Mouse (Mus musculus) intestine, embryonic 14.5 days (tissue): ENCODE measurements around the gene Trim61. TPM values are rescaled to one million over a fixed set of nuclear protein-coding genes. Genes with fewer than 3 reads are reported as not detected.

ENCODE experiments used
- ATAC-seq: fragments of 200-750 bp; cut with Nextera tagmentation; replicated peaks from 2 replicates; pipeline ENCODE4 v1.8.0; 2017; ENCODE audit warnings: low read depth, moderate number of reproducible peaks, moderate TSS enrichment, moderate library complexity; ENCODE audit not compliant: low FRiP score, low TSS enrichment
- DNase-seq: peaks from one replicate; pipeline ENCODE4 v3.0.0-alpha.2; 2018; ENCODE audit warnings: low spot score
- H3K27ac ChIP-seq: fragments of 300-500 bp; sonication (generic); 2 replicates; pipeline ENCODE4 v1.5.1; 2014; ENCODE audit warnings: low read depth, mild to moderate bottlenecking, control low read depth
- H3K27me3 ChIP-seq: fragments of 300-500 bp; sonication (generic); replicated peaks from 2 replicates; pipeline ENCODE4 v1.6.1; 2014; ENCODE audit warnings: low read length, control low read depth; ENCODE audit not compliant: control insufficient read depth, insufficient read depth
- H3K36me3 ChIP-seq: fragments of 300-500 bp; sonication (generic); 2 replicates; pipeline ENCODE4 v1.6.1; 2014; ENCODE audit warnings: low read length, control low read depth; ENCODE audit not compliant: control insufficient read depth, insufficient read depth
- H3K4me1 ChIP-seq: fragments of 300-500 bp; sonication (generic); replicated peaks from 2 replicates; pipeline ENCODE4 v1.6.1; 2014; ENCODE audit warnings: low read length, control low read depth, mixed read lengths; ENCODE audit not compliant: control insufficient read depth, insufficient read depth
- H3K4me2 ChIP-seq: fragments of 300-500 bp; sonication (generic); 2 replicates; pipeline ENCODE4 v1.6.1; 2014; ENCODE audit warnings: low read length
- H3K4me3 ChIP-seq: fragments of 300-500 bp; sonication (generic); 2 replicates; pipeline ENCODE4 v1.5.1; 2014; ENCODE audit warnings: low read depth, low read length, control low read depth, mixed read lengths
- H3K9ac ChIP-seq: fragments of 300-500 bp; sonication (generic); 2 replicates; pipeline ENCODE4 v1.6.1; 2014; ENCODE audit warnings: mild to moderate bottlenecking, low read length
- H3K9me3 ChIP-seq: fragments of 300-500 bp; sonication (generic); 2 replicates; pipeline ENCODE4 v1.6.1; 2016; ENCODE audit warnings: low read length, control low read depth; ENCODE audit not compliant: control insufficient read depth
- WGBS: fragments of 180-500 bp; shearing (Covaris S2); extraction: QIAGEN DNeasy Blood & Tissue Kit; methylation state at CpG from one replicate; pipeline ENCODE4 v1.1.7; 2014; 5-methylcytosine and 5-hydroxymethylcytosine counted together
- polyA plus RNA-seq: library from polyadenylated mRNA; unstranded; fragments of >200 nt; fragmentation: Nextera tagmentation; extraction: Ambion mirVana; gene quantifications from 2 replicates; pipeline ENCODE4 v1.2.1, GENCODE M21; 2014

The Trim61 gene
- polyA plus RNA-seq, 1 experiment from 2014 or later, result not detected

DNA sequence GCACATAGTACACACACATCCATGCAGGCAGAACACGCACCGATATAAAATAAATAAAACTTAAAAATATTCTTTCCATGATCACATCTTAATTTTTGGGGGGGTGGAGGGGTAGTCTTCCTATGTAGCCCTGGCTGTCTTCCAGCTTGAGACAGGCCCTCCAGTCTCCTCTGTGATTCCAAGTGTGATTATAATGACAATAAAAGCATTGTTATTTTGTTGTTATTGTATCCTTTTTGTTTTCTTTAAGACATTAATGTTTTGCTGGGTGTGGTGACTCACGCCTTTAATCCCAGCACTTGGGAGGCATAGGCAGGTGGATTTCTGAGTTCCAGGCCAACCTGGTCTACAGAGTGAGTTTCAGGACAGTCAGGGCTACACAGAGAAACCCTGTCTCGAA lies 29.5 kb upstream of the Trim61 start:
- Histone ChIP-seq H3K36me3 (no peaks in the 10 kb centered on the region), H3K4me3 (no peak overlapping the region), H3K4me1 (no peaks in the 10 kb centered on the region), H3K9ac (no peak overlapping the region), H3K27ac (no peak overlapping the region), H3K4me2 (no peak overlapping the region), H3K27me3 (no peaks in the 10 kb centered on the region), H3K9me3 (no peaks in the 10 kb centered on the region)
- no peak for ATAC-seq
- DNase-seq, result no peak
- 83% methylated on average over 4 of the region's 4 CpGs for WGBS

- ATAC-seq, result no peak
- 93% methylated on average over 4 of the region's 4 CpGs for WGBS
- DNase-seq, result no peak
Observed at GRCm38 (mm10) chr8:65047193-65047592, 28.9 kb upstream of the Trim61 start.

GRCm38 (mm10) chr8:65046565-65046964 lies 28.2 kb upstream of the Trim61 start:
- H3K4me2 ChIP-seq, result 0 out of 2 replicates have a peak overlapping the region, but pooled peaks have one; percentile 13
- DNase-seq (no peak), ATAC-seq (peak; percentile 58; the same call in 1 of the 2 replicates)
- no peak overlapping the region for H3K27ac ChIP-seq
- H3K4me3 ChIP-seq, result no peak overlapping the region
- H3K9me3 ChIP-seq, result no peaks in the 10 kb centered on the region
- no peaks in the 10 kb centered on the region for H3K27me3 ChIP-seq
- no peaks in the 10 kb centered on the region for H3K36me3 ChIP-seq
- H3K9ac ChIP-seq, result no peak overlapping the region
- H3K4me1 ChIP-seq, result no peaks in the 10 kb centered on the region
- 35% methylated on average over 5 of the region's 5 CpGs for WGBS

More at GRCm38 (mm10) chr8:65047193-65047592, 28.9 kb upstream of the Trim61 start:
- no peak overlapping the region for H3K4me2 ChIP-seq
- H3K27ac ChIP-seq, result no peak overlapping the region
- no peaks in the 10 kb centered on the region for H3K36me3 ChIP-seq
- no peak overlapping the region for H3K4me3 ChIP-seq
- H3K4me1 ChIP-seq, result no peaks in the 10 kb centered on the region
- no peaks in the 10 kb centered on the region for H3K9me3 ChIP-seq
- no peaks in the 10 kb centered on the region for H3K27me3 ChIP-seq
- H3K9ac ChIP-seq, result no peak overlapping the region

- Histone ChIP-seq H3K9ac (no peak within 1 kb of the TSS; the same call in none of the 2 replicates), H3K27ac (peak within 1 kb of the TSS; percentile 29; the same call in 1 of the 2 replicates)
- WGBS, result under 1% methylated on average over 8 of the region's 8 CpGs
Observed at GRCm38 (mm10) chr8:65037117-65037533, 18.8 kb upstream of the Trim61 start, which contains the start of gene Apela. Gene Apela, minus strand, starts transcription at chr8:65037336.

DNA sequence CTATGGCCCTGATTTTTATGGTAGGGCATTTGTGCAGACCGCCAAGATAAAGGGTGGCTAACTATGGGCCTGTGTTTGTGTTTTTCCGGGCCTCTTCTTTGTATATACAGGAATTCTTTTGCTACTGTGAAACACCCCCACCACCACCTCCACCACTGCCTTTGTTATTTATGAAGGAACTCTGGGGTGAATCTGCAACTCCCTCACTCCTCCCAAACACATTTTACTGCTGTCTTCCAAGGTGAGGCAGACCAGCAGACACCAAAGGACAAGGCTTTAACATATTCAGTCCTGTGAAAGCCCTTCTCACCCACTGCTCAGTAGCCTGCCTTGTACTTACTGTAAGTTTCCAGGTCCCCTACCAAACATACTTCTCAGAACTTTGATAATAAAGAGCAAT lies 15.8 kb upstream of the Trim61 start:
- Histone ChIP-seq H3K4me3 (no peak overlapping the region), H3K27me3 (no peaks in the 10 kb centered on the region), H3K27ac (no peak overlapping the region), H3K9me3 (no peaks in the 10 kb centered on the region), H3K36me3 (no peaks in the 10 kb centered on the region), H3K4me2 (no peak overlapping the region), H3K4me1 (peaks cover 11% of the 10 kb centered on the region; the same call in 1 of the 2 replicates), H3K9ac (no peak overlapping the region)
- DNase-seq (no peak), ATAC-seq (no peak)
- WGBS, result 19% methylated on average over 2 of the region's 2 CpGs

More at GRCm38 (mm10) chr8:65037117-65037533, 18.8 kb upstream of the Trim61 start, which contains the start of gene Apela:
- H3K9me3 ChIP-seq, result no peaks in the 10 kb centered on the region
- peak within 1 kb of the TSS; percentile 61 for H3K4me2 ChIP-seq
- ATAC-seq, result peak; percentile 80
- no peaks in the 10 kb centered on the region for H3K27me3 ChIP-seq
- DNase-seq, result peak; percentile 75
- H3K36me3 ChIP-seq, result no peaks in the 10 kb centered on the region
- peak within 1 kb of the TSS; percentile 31 for H3K4me3 ChIP-seq
- H3K4me1 ChIP-seq, result peaks cover 11% of the 10 kb centered on the region; the same call in 1 of the 2 replicates

DNA sequence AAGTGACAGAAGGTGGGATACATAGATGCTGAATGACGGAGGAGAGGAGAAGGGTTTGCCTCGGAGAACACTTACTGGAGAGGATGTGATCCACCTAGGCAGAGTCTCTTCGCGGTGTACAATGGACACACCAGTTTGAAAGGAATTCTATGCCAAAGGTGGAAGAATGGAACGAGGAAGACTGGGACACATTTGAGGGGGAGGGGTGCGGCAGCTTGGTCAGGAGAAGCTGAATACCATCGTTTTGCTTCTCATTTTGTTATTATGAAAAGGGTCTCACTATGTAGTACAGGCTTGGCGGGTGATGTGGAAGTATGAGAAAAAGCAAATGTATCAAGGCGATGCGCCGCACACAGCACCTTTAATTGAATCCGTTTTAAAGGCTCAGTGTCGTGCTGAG lies 14.7 kb upstream of the Trim61 start:
- DNase-seq, result no peak
- 79% methylated on average over 13 of the region's 13 CpGs for WGBS

GRCm38 (mm10) chr8:65032107-65032506 lies 13.8 kb upstream of the Trim61 start:
- no peak overlapping the region for H3K27ac ChIP-seq
- DNase-seq (no peak), ATAC-seq (no peak)
- H3K27me3 ChIP-seq, result no peaks in the 10 kb centered on the region
- WGBS, result 95% methylated on average over 1 of the region's 1 CpGs
- H3K4me3 ChIP-seq, result no peak overlapping the region
- no peaks in the 10 kb centered on the region for H3K36me3 ChIP-seq
- no peak overlapping the region for H3K4me2 ChIP-seq
- H3K9me3 ChIP-seq, result no peaks in the 10 kb centered on the region
- H3K9ac ChIP-seq, result no peak overlapping the region
- peaks cover 11% of the 10 kb centered on the region; the same call in 1 of the 2 replicates for H3K4me1 ChIP-seq

More for the DNA sequence above, 14.7 kb upstream of the Trim61 start:
- H3K4me1 ChIP-seq, result peaks cover 11% of the 10 kb centered on the region; the same call in 1 of the 2 replicates
- H3K36me3 ChIP-seq, result no peaks in the 10 kb centered on the region
- no peak overlapping the region for H3K4me2 ChIP-seq
- ATAC-seq, result no peak
- no peaks in the 10 kb centered on the region for H3K9me3 ChIP-seq
- H3K9ac ChIP-seq, result no peak overlapping the region
- no peak overlapping the region for H3K27ac ChIP-seq
- no peak overlapping the region for H3K4me3 ChIP-seq
- no peaks in the 10 kb centered on the region for H3K27me3 ChIP-seq

GRCm38 (mm10) chr8:65030735-65031485 lies 12.6 kb upstream of the Trim61 start:
- Histone ChIP-seq H3K27me3 (no peaks in the 10 kb centered on the region), H3K4me1 (peaks cover 11% of the 10 kb centered on the region; the same call in 1 of the 2 replicates), H3K27ac (no peak overlapping the region), H3K4me3 (no peak overlapping the region), H3K36me3 (no peaks in the 10 kb centered on the region), H3K9me3 (no peaks in the 10 kb centered on the region), H3K9ac (no peak overlapping the region), H3K4me2 (no peak overlapping the region)
- no peak for DNase-seq
- WGBS, result 75% methylated on average over 4 of the region's 4 CpGs
- ATAC-seq, result no peak
